Mouse (Mus musculus) naive thymus-derived CD4-positive, alpha-beta T cell, adult 2 months (primary cell): ENCODE results near the gene Cisd1.
"Not testable (repeated sequence)": the region's sequence is repeated elsewhere in the genome, so short reads cannot be mapped to it uniquely, and the experiment has no call there.

Source experiments
- DNase-seq: peaks from one replicate; pipeline ENCODE4 v3.0.0-alpha.2; 2011; ENCODE audit warnings: low read depth

Cisd1 gene

DNA sequence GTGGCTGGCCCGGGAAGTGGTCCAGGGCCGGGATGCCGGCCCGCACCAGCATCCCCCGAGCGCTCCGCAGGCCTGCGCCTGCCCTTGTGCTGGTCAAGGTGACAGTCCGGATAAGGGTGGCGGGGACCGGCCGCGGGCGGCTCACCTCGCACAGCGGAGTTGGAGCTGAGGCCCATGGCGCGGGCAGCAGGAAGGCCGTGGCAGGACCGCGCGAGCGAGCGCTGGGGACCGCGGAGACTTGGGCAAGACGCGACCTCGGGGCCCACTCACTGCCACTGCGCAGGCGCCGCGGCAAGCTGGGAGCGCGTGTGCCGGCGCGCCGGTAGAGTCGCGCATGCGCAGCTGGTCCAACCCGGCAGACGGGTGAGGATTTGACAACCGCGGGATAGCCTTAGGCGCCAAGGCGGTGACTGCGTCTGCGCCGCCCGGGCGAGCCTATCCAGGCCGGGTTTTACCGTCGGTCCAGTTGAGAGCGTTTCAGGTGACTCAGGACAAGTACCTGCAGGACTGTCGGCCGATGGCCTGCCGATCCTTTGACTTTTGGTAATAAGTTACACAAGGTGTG lies at the start of gene Cisd1:
Gene Cisd1, minus strand, starts transcription at position 376 of the 565 bp plus-strand sequence.
- DNase-seq = peak; percentile 94

DNA sequence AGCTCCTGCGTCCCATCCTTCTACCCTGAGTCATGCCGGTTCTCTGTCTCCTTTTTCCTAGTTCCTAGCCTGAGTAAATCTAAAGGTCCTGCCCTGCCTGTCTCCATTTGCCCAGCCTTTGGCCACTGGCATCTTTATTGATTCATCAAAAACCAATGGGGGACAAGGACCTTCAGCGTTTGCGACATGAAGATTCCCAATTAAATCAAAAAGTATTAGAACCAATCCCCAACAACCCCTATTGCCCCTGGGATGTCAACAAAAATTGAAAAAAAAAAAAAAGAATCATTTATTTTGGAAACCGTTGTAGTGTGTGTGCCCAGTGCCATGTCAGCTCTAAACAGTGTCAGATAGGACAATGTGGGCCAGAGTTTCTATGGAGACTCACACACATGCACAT lies 44.6 kb upstream of the Cisd1 start:
- DNase-seq = no peak

DNA sequence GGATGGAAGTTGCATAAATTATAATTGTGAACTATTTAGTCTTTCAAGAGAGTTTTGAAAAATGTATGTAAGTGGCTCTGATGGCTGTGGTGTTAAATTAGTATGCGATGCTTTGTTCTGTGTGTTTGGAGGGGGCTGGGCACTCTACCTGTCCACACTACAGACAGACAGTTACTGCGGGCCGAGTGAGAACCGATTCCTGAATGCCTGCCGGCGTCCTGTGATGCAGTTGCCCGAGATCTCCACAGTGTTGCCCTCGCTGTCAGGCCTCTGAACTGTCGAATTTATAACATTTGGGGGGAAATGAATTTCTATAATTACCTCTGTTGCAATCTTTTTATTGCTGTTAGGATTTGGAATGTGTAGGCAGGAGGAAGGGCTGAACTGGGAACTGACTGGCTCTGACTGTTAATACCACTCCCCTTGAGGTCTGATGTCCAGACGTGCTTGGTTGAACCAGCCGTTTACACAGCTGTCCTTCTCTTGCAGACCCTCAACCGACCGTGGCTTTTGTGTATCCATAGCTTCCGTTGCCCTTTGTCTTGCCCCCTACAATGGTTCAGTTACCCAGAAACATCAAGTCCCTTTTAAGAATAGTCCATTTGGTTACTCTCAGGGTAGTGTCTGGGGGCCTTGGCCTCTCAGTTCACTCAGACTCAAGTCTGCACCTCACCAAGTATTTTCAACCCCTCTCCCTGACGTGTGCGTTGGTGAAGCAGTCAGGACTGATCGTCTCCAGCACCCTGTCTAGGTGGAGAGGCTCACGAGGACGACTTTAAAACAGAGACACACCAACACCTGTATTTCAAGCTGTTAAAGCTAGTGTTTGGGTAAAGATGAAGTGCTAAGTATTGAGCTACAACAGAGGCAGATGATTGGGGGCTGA lies 39.6 kb upstream of the Cisd1 start:
- no peak for DNase-seq

DNA sequence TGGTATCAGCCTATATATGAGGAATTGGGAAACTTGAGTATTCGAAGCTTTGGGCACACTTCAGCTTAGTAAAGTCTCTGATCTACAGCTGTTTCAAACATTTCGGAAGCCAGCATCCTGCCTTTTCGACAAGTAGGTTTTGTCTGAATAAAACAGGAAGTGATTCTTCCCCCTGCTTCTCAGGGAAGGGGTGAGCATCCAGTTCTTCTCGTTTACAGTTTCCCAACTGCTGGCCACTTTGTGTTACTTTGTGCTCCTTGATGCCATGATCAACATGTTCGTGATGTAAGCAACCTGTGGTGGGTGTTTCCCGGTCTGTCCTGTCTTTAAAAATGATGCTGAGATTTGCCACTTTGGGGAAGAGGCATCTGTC lies 38.8 kb upstream of the Cisd1 start:
- not testable (repeated sequence) for DNase-seq

DNA sequence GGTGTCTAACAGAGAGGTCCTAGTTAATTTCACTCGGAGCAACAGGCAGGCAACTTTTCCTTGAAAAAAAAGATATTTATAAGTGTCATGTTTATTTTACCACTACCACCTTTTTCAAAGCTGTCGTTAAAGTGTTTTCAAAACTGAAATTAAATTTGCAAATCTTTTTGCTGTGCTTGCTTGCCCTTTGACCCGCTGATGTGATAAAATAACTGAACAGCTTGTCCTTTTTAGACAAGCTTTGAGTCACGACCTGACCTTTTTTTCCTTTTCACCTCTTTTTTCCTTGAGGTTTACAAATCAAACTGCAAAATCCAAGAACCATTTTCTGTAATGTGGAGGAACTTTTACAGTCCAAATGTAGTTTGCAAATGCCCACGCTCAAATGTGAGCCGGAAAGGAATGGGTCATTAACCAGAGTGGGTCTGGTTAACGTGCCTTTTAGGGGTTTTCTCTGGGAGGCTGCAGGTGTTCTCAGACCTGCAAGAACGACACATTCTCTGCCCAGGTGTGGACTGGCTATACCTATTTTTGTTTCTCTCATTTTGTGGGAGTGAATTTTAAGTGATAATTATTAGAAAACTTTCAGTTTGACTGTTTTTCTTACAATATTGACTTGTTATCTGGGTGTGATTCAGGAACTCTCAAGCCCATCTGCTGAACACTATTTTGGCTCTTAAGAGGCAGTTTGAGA lies 38.3 kb upstream of the Cisd1 start:
- DNase-seq = no peak

DNA sequence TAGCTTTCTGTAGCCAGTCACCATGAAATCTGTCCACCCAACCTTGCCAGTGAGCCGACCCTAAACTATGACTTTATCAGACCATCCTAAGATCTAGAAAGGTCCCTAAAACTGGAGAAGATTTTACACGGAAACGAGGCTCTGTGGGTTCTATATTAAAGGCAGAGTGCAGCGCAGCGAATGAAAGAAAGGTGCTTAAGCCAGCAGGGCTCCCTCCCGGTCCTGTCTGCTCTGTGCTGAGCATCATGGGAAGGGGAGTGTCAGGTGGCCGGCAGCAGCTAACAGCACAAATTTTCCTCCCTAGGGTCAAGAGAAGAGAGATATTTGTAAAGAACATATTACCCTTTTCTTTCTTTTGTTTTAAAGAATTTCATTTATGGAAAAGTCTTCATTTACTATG lies 37.4 kb upstream of the Cisd1 start:
- DNase-seq = no peak

DNA sequence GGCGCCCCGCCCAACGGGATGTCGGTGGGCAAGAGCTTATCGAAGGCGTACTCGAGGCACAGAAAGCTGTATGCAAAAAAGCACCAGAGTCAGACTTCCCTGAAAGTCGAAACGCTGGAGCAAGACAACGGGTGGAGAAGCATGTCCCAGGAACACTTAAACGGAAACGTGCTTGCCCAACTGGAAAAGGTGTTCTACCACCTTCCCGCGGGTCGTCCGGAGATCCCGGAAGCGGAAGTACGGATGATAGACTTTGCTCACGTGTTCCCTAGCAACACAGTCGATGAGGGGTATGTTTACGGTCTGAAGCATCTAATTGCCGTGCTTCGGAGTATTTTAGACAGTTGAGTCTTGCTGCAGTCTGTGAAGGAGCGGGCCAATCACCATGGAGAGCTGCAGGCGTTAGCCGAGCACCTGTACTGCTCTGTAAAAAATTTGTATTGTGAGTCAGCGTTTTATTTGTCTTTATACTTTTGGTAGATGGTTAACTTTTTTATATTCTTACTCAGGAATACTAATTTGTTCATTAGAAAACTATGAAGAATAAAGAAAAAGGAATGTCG lies 36.8 kb upstream of the Cisd1 start:
- no peak for DNase-seq

DNA sequence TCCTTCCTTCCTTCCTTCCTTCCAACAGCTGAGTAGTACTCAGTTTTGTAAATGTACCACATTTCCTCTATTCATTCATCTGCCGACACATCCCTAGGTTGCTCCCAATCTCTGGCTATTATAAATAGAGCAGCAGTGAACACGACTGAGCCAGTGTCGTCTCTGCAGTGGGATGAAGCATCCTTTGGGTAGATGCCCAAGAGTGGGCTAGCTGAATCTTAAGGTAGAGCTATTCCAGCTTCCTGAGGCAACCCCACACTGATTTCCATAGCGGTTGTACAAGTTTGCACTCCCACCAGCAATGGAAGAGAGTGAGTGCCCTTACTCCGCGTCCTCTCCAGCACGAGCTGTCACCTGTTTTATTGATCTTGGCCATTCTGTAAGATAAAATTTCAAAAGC lies 35.7 kb upstream of the Cisd1 start:
- DNase-seq = no peak

DNA sequence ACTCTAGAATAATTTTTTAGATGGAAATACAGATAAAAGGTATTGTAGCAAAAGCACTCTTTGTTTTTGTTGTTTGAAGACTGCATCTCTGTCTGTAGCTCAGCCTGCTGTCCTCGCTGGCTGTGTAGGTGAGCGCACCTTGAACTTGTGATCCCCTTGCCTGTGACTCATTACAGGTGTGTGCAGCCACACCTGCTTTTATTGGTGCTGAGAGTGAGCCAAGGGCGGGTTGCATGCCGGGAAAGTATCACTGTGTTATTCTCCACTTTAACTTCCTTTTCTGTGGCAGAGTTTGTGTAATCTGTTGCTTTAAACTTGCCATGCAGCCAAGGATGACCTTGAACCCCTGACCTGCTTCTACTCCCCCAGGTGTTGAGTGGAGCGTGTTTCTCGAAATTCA lies 31.3 kb upstream of the Cisd1 start:
- DNase-seq = no peak

DNA sequence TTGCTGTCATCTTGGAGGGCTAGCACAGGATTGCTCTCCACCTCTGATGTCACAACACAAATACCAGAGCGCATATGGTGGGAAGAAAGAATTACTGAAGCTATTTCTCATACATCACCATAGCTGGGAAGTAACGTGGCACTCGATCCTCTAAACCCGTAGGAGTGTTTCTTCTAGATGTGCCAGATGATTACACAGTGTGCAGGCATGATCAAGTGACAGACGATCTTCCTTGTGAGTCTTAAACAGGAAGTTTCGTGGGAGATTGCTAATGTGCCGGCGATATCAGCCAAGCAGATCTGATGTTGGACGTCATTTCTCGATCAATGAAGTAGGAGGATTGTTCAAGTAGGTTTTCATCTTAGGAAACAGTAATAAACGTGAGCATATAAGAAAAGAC lies 29.0 kb upstream of the Cisd1 start:
- DNase-seq = no peak

DNA sequence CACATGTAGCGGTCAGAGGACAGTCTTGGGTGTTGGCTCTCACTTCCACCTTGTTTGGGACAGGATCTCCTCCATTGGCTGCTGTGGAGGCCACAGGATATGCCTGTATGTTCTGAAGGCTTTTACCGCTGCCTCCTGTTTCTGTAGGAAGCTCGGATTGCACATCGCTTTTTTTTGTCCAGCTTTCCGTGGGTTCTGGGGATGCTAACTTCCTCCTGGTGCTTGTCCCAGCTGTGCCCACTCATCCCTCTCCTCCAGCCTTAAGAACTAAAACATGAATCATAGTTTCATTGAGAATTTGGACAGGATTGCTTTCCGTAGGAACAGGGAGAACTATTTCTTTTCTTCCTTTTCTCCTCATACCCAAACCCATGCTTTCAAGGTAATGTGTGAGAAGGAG lies 27.1 kb upstream of the Cisd1 start:
- no peak for DNase-seq

DNA sequence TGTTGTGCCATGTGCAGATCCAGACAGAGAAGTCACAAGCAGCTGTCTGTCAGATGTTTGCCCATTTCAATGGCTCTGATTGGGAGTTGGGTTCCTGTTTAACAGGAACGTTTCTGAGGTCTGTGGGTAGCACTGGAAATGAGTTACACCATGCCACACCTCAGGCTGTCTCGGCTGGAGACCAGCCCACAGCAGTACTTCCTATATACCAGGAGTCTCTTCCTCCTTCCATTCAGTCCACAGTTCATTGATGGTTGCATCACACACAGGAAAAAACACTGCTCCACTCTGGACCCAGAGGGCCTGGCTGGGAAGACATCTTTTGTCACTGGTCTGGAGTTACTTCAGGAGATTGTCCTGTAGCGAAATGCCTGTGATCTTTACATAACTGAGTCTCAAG lies 24.7 kb upstream of the Cisd1 start:
- DNase-seq = no peak

DNA sequence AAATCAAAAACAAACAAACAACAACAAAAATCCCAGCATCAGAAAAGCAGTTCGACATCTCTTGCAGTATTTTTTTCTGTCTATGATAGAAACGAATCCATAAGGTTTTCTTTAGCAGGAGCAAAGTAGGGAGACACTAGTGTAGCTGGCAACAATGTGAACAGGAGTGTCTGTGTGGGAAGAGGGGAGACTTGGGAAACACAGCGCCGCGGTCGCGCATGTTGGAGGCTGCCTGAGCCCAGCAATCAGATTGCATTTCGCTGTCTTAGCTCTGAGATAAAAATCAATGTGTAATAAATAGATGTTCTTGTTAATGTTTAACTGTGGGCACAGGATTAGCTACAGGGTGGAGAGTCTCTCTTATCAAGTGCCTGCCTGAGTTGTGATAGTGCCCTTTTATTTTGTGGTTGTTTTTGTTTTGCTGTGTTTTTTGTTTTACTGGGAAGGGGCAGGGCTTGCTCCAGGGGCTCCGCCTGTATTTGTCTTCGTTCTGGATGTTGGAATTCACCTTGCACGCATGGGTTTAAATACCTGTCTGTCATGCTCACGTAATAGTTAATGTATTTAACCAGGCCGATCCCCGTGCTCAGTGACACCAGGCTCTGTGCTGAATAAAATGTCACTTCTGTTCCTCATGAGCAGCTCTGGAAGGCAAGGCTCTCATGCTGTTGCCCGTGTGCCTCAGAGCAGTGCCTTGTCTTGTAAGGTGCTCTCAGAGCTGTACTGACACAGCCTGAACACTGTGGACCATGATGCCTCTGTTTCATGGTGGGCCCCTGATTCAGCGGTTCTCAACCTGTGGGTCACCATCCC lies 23.6 kb upstream of the Cisd1 start:
- DNase-seq = no peak

DNA sequence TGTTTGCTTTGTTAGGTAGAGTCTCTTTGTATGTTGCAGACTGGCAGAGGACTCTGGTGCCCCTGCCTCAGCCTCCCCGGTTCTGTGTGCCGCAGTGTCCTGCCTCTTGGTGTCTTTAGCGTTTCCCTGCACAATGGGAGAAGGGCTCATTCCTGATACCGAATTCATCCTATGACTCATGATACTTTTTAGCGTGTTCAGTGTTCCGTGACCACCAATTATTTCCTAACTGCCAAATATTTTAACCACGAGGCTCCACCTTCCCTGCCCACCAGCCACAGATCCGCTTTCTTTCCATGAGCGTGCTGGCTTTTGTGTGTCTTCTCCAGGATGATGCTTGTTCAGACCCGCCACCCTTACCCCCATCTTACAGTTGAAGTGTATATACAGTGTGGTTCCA lies 19.1 kb upstream of the Cisd1 start:
- no peak for DNase-seq

DNA sequence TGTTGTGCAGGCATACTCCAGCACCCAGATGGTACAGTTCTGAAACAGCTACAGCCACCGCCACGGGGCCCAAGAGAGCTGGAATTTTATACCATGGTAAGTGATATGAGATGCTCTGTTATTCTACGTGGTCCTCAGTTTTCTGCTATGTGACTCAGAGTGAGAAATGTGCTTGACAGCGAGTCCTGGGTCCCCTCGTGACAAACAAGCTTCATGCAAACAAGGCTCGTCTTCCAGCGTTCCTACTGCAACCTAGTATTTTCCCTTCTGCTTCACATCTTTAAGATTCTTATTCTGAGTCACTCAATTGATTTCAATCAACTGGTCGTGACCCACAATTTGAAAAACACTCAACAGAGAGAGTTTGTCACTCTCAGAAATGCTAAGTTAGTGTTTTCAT lies 18.7 kb upstream of the Cisd1 start:
- DNase-seq = no peak

DNA sequence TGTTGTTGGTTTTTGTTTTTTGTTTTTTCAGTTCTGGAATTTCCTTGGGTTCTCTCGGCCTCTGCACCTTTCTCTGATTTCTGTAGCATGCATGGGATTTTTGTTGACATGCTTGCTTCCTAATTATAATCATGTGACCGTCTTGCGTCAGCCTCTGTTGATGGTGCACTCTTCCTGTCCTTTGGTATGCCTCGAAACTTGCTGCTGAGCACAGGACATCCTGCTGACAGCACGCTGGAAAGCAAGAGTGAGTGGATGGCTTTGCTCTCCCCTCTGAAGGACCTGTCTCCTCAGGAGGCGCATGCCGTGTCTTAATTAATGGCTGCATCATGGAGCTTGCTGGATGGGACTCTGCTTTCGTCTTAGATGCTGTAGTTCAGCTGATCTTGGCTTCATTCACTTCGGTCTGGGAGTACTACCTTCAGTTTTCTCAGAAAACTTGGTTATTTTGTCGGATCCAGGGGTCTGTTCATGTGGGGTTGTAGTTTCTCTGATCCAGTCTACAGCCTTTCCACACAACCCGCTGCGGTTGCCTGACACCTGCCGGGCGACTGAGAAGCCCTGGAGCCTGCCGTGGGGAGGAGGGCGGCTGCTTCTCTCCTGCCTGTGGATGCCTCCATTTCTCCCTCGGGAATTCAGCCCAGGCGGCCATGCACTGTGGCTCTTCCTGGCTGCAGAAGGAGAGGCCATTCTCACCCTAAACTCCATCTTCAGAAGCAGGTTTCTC lies 17.2 kb upstream of the Cisd1 start:
- peak; percentile 68 for DNase-seq

DNA sequence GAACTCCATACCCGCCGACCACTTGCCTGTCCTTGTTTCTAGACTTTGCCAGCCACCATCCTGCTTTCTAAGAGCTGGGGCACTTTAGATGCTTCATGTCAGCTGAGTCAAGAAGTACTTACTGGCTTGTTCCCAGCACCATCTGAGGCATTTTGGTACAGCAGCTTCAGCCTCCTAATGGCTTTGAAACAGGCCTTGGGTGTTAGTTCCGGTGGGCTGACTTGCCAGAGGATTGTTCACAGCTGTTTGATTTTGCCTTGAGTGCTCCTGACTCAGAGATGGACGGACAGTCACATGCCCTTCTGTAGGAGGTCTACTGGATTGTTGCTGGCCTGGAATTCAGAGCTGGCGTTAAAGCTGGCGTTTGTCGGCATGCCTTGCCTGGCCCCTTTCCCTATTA lies 16.3 kb upstream of the Cisd1 start:
- DNase-seq = no peak

DNA sequence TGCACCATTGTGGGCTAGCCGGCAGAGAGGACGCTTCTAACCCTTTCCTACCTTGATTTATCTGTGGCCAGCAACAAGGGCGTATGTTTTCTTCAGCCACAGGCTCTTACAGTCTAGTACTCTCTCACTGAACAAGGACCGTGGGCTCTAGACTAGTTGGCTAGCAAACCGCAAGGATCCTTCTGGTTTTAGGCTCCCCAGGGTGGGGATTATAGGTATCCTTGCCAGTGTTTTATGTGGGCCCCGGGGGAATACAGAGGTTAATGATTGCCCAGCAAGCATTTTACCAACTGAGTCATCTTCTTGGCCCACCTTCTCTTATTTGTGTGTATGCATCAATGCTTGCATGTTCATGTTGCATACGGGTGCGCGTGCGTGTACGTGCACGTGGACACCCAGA lies 10.2 kb upstream of the Cisd1 start:
- DNase-seq = no peak

DNA sequence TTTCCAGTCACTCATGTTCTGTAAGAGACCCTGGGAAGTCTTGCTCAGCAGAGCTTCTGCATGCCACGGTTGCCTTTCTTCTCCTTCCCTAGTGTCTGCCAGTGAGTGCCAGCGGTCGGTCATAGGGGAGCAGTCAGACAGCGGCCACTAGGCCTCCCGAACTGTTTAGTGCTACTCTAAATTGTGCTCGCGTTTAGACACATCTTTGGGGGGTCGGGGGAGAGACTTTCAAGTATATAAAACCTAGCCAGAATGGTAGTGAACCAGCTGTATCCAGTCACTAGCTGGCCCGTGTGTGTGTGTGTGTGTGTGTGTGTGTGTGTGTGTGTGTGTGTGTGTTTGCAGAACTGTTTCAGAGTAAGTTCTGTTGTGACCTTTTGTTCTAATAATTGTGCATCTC lies 9.1 kb upstream of the Cisd1 start:
- DNase-seq = no peak

DNA sequence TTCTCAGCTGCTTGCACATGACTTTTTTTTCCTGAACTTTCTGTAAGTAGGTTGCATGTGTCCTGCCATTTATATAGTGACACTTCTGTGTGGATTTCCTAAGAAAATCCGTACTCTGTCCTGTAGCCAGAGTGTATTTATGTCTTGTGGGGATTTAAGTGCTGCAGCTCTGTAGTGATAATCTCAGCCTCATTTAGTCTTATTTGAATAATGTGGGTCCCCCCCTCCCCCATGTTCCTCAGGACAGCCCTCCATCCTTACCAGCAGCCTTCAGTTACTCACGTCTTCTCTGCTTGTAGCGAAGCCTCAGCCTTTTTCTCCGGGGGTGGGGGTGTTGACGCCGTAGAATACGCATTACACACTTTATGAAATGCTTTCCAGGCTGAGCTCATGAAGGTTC lies 6.5 kb upstream of the Cisd1 start:
- DNase-seq = no peak

DNA sequence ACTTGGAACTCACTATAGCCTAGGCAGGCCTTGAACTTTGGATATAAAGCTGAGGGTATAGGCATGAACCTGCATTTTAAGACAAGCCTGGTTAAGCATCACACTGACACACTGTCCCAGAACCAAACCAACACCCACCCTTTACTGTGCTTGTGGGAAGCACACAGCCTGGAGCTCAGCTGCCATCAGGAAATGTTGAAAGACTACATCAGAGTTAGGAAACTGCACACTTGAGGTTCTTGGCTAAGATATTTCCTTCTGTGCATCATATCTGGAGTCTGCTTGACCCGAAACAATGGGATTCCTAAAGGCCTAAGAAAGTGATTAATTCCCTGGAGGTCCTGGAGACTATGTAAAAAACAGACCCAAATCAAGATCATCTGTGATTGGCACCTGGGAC lies 4.5 kb upstream of the Cisd1 start:
- no peak for DNase-seq
